Mouse (Mus musculus) erythroblast, embryonic 14.5 days (primary cell): Measurements from ENCODE around the gene Hs3st3b1. TPM values are rescaled to one million over a fixed set of nuclear protein-coding genes. Genes with fewer than 3 reads are reported as not detected.

Experiments used
- H3K27me3 ChIP-seq: 2 replicates; pipeline ENCODE4 v1.6.1; 2012; ENCODE audit warnings: inconsistent platforms; ENCODE audit not compliant: control insufficient read depth
- H3K36me3 ChIP-seq: 2 replicates; pipeline ENCODE4 v1.6.1; 2012; ENCODE audit warnings: mild to moderate bottlenecking, inconsistent platforms; ENCODE audit not compliant: control insufficient read depth
- H3K4me1 ChIP-seq: 2 replicates; pipeline ENCODE4 v1.6.1; 2012; ENCODE audit warnings: inconsistent platforms; ENCODE audit not compliant: control insufficient read depth
- H3K4me3 ChIP-seq: replicated peaks from 2 replicates; pipeline ENCODE3; 2012; ENCODE audit warnings: moderate library complexity, mild to moderate bottlenecking, inconsistent platforms
- H3K9me3 ChIP-seq: 2 replicates; pipeline ENCODE4 v1.6.1; 2012; ENCODE audit warnings: low read length, inconsistent platforms, mixed read lengths; ENCODE audit not compliant: control insufficient read depth
- GATA1 ChIP-seq: IDR thresholded peaks from 2 replicates; pipeline ENCODE4 v1.6.1; 2012; ENCODE audit warnings: low read length, inconsistent platforms, mixed read lengths
- TAL1 ChIP-seq: IDR thresholded peaks from 3 replicates; pipeline ENCODE4 v1.6.1; 2012; ENCODE audit warnings: low read length, inconsistent platforms, mixed read lengths
- polyA plus RNA-seq: library from polyadenylated mRNA; stranded (reverse); fragments of >175 nt; gene quantifications from 2 replicates; pipeline ENCODE4 v1.2.3, GENCODE M21; 2012

The Hs3st3b1 gene
- polyA plus RNA-seq, 1 experiment = 0.01 TPM

DNA sequence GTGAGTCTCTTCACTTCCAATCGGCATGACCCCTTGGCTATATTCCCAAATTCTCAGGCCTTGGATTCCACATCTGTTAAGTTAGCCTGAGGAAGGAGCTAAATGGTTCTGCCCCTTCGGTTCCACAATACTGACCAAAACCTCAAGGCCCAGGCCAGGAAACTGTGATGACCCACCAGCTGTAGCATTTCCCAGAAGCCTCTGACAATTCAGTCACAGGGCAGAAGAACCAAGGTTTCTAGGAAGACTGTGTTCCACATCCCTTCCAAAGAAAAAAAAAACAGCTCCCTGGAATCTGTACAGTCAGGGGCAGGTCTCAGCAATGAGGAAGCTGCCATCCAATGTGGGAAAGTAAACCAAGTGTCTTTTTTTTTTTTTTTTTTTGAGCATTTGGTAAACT, 25.1 kb downstream of the Hs3st3b1 start:
- Histone ChIP-seq H3K4me1 (no peaks in the 10 kb centered on the region), H3K4me3 (no peak overlapping the region), H3K36me3 (peaks cover 2% of the 10 kb centered on the region; the same call in 1 of the 2 replicates), H3K9me3 (no peaks in the 10 kb centered on the region), H3K27me3 (no peaks in the 10 kb centered on the region)
- TF ChIP-seq GATA1 (no peak), TAL1 (no peak)

DNA sequence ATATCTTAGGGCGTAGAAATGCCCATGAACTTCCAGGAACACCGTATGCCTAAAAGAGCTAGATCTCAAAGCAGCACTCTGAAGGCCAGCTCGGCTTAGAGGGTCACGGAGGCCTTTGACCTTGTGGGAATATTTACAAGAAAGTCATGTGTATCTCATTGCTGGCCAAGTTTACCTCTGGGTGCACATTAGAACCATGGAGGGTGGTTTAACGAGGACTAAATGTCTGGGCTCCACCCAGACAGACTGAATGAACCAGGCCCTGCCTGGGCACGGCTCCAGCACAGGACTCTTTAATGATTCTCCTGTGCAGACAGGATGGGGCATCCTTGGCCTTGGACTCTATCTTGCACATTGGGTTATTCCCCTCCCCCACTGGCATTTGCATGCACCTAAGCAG, 27.9 kb downstream of the Hs3st3b1 start:
- no peaks in the 10 kb centered on the region for H3K9me3 ChIP-seq
- H3K27me3 ChIP-seq = no peaks in the 10 kb centered on the region
- peaks cover 2% of the 10 kb centered on the region; the same call in 1 of the 2 replicates for H3K36me3 ChIP-seq
- H3K4me1 ChIP-seq = no peaks in the 10 kb centered on the region
- H3K4me3 ChIP-seq = no peak overlapping the region
- no peak for TF ChIP-seq TAL1
- TF ChIP-seq GATA1 = no peak

DNA sequence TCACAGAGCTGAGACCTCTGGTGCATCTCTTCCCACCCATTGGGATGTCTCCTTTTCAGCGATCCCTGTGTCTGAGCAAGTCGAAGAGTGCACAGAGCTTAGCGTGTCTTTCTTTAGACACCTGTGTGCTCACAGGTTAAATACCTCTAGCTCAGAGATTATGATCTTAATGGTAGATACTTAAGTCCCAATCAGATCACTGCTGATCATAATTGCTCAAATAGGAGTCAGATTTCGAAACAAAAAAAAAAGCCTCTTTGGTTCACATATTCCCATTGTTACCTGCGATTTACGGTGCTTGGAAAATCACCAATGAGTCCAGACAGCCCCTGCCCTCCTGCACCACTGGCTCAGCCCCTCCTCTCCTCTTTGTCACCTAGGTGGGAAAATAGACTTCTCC, 28.5 kb downstream of the Hs3st3b1 start:
- no peak for TF ChIP-seq TAL1
- no peaks in the 10 kb centered on the region for H3K27me3 ChIP-seq
- H3K4me3 ChIP-seq = no peak overlapping the region
- H3K9me3 ChIP-seq = no peaks in the 10 kb centered on the region
- peaks cover 3% of the 10 kb centered on the region; the same call in 1 of the 2 replicates for H3K36me3 ChIP-seq
- no peaks in the 10 kb centered on the region for H3K4me1 ChIP-seq

DNA sequence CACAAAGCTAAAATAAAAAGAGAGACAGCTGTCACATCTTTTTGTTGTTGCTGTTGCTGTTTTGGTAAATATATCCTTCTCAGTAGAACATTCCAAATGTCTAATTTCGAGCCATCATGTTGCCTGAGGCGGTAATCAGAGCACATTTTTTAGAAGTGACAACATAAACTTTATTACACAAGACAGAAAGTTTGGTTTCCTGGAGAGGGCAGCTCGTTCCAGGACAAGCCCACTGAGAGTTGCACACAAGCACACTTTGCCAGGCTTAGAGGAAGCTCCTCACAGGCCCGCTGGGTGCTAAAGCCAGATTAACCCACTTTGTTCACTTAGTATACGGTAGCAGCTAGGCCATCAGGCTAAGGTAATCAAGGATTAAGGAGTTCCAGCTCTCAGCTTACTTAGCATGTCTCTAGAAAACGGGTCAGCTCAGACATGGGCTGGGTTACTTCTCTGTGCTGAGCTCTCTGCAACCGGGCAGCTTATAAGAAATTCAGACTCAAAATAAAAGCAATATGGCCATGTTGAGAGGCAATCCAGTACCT, 30.5 kb downstream of the Hs3st3b1 start:
- Histone ChIP-seq H3K4me1 (no peaks in the 10 kb centered on the region), H3K36me3 (peaks cover 2% of the 10 kb centered on the region; the same call in 1 of the 2 replicates), H3K4me3 (no peak overlapping the region), H3K27me3 (no peaks in the 10 kb centered on the region), H3K9me3 (no peaks in the 10 kb centered on the region)
- TF ChIP-seq GATA1 (no peak), TAL1 (no peak)

DNA sequence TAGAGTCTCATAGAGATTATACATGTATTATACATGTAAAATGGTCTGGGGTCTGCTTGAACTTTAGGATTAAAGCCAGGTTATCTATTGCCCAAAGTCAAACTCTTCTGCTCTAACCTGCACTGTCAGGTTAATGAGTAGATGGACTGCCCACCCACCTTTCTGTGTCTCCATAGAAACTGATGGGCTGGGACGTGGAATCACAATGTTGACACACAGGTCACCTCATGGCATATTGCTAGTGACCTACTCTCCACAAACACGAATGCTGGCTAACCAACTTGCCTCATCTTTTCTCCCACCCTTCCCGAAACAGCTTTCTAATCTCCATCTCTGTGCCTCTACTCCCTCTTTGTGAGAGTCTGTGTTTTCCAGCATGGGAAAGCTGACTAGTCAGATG, 38.7 kb downstream of the Hs3st3b1 start:
- Histone ChIP-seq H3K9me3 (no peaks in the 10 kb centered on the region), H3K4me3 (no peak overlapping the region), H3K36me3 (no peaks in the 10 kb centered on the region), H3K4me1 (no peaks in the 10 kb centered on the region), H3K27me3 (no peaks in the 10 kb centered on the region)
- TF ChIP-seq TAL1 (no peak), GATA1 (no peak)

DNA sequence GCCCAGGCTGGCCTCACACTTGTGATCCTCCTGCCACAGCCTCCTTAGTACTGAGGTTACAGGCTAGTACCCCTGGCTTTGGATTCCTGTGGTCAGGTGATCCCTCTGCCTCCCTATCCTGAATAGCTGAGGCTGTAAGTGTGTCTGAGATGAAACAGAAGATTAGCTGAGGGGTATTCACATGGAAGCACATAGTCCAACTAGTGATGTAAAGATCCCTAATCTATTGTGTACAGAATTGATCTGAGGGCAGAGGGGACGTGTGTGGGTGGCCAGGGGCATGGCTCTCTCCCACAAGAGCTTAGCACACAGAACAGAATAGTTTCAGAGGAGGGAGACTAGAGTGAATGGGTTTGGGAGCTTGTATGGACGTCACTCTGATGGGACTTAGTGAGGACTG, 41.8 kb downstream of the Hs3st3b1 start:
- no peak for TF ChIP-seq GATA1
- no peak for TF ChIP-seq TAL1
- Histone ChIP-seq H3K36me3 (no peaks in the 10 kb centered on the region), H3K4me1 (no peaks in the 10 kb centered on the region), H3K4me3 (no peak overlapping the region), H3K9me3 (no peaks in the 10 kb centered on the region), H3K27me3 (no peaks in the 10 kb centered on the region)

DNA sequence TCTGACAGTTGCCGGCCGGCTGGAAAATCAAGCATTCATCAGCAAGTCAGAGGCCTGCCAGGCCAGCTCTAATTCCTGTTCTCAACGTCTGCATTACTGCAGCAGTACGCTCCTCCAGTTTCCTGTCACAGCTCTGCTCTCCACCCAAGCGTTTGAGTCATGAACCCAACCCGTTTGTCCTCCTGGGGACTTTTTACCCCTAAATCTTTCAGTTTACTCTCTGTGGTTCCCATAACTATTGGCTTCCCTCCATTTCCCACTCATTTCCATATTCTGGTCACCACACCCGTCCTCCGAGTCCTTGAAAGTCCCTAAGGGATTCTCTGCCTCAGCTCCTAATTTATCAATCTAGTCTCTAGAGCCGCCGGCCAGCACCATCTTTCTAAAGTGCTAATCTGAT, 42.8 kb downstream of the Hs3st3b1 start:
- H3K36me3 ChIP-seq = no peaks in the 10 kb centered on the region
- TF ChIP-seq GATA1 (no peak), TAL1 (no peak)
- H3K9me3 ChIP-seq = no peaks in the 10 kb centered on the region
- H3K4me3 ChIP-seq = no peak overlapping the region
- no peaks in the 10 kb centered on the region for H3K4me1 ChIP-seq
- no peaks in the 10 kb centered on the region for H3K27me3 ChIP-seq

DNA sequence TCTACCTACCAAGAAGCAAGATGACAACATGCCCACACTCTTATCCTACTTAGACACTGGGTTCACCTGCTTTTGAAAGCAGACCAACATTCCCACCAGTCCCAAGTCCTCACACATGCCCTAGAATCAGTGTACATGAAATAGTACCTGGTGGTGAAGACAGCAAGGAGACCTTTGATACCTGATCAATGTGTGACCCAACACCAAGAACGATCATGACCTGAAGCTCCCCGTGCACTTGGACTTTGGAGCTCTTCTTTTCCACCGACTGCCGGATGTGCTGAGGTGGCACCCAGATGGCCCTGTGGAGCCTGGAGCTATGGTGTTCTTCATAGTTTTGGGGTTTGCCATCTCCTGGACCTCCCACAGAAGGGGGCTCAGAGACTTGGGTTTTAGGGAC, 43.5 kb downstream of the Hs3st3b1 start:
- TF ChIP-seq GATA1 (no peak), TAL1 (no peak)
- Histone ChIP-seq H3K36me3 (no peaks in the 10 kb centered on the region), H3K27me3 (no peaks in the 10 kb centered on the region), H3K4me1 (no peaks in the 10 kb centered on the region), H3K4me3 (no peak overlapping the region), H3K9me3 (no peaks in the 10 kb centered on the region)

DNA sequence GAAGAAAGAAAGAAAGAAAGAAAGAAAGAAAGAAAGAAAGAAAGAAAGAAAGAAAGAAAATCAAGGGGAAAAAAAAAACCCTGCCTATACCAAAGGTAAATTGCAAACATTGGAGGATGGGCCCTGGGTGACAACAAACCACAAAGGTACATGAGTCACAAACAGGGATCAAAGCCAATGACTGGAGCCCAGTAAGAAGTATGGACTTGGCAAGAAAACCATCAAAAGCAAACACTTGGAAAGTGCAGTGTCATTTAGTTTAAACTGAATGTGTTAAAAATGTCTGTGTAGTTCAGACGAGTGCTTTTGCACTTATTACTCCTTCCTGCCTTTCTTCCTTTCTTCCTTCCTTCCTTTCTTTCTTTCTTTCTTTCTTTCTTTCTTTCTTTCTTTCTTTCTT, 59.3 kb downstream of the Hs3st3b1 start:
- no peaks in the 10 kb centered on the region for H3K27me3 ChIP-seq

DNA sequence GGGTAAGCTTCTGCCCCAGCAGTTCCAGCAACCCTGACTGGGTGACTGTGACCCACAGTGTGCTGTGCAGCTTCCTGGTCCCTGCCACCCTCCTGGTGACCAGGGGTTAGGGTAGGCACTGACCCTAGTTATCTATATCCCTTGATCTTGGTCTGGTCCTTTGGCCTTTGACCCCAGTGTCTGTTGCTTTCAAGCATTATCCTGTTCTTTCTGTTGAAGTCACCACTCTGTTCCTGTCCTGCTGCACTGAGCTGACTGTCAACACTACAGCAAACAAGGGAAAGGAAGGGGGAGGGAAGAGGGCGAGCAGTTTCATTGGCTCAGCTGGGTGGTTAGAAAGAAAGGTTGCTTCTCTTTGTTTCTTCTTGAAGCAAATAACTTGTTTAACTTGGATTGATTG, 60.1 kb downstream of the Hs3st3b1 start:
- TF ChIP-seq GATA1 (no peak), TAL1 (no peak)
- H3K4me1 ChIP-seq = no peaks in the 10 kb centered on the region
- H3K36me3 ChIP-seq = no peaks in the 10 kb centered on the region
- no peak overlapping the region for H3K4me3 ChIP-seq
- H3K27me3 ChIP-seq = no peaks in the 10 kb centered on the region
- no peaks in the 10 kb centered on the region for H3K9me3 ChIP-seq

More for the DNA sequence above, 59.3 kb downstream of the Hs3st3b1 start:
- Histone ChIP-seq H3K36me3 (no peaks in the 10 kb centered on the region), H3K9me3 (no peaks in the 10 kb centered on the region), H3K4me3 (no peak overlapping the region), H3K4me1 (no peaks in the 10 kb centered on the region)
- TF ChIP-seq TAL1 (no peak), GATA1 (no peak)
